Mouse (Mus musculus) stomach, embryonic 15.5 days (tissue): ENCODE data around the gene Pou2f2. TPM values are rescaled to one million over a fixed set of nuclear protein-coding genes. Genes with fewer than 3 reads are reported as not detected.
A peak's percentile ranks its signal among the peaks of the same experiment; 100 is the strongest.

Source experiments
- ATAC-seq: fragments of 200-750 bp; cut with Nextera tagmentation; 2 replicates; pipeline ENCODE4 v1.8.0; 2017; ENCODE audit warnings: low read depth, moderate number of reproducible peaks, moderate TSS enrichment; ENCODE audit not compliant: insufficient read depth, low FRiP score
- H3K27ac ChIP-seq: fragments of 300-500 bp; sonication (generic); 2 replicates; pipeline ENCODE4 v1.5.1; 2015; ENCODE audit warnings: mild to moderate bottlenecking, inconsistent platforms
- H3K27me3 ChIP-seq: fragments of 300-500 bp; sonication (generic); replicated peaks from 2 replicates; pipeline ENCODE4 v1.6.1; 2015; ENCODE audit warnings: inconsistent platforms
- H3K36me3 ChIP-seq: fragments of 300-500 bp; sonication (generic); 2 replicates; pipeline ENCODE4 v1.6.1; 2015; ENCODE audit warnings: inconsistent platforms
- H3K4me1 ChIP-seq: fragments of 300-500 bp; sonication (generic); 2 replicates; pipeline ENCODE4 v1.6.1; 2015; ENCODE audit warnings: inconsistent platforms
- H3K4me2 ChIP-seq: fragments of 300-500 bp; sonication (generic); 2 replicates; pipeline ENCODE4 v1.6.1; 2015; ENCODE audit warnings: mild to moderate bottlenecking, inconsistent platforms
- H3K4me3 ChIP-seq: fragments of 300-500 bp; sonication (generic); replicated peaks from 2 replicates; pipeline ENCODE4 v1.5.1; 2015; ENCODE audit warnings: inconsistent platforms
- H3K9ac ChIP-seq: fragments of 300-500 bp; sonication (generic); 2 replicates; pipeline ENCODE4 v1.6.1; 2015; ENCODE audit warnings: inconsistent platforms
- H3K9me3 ChIP-seq: fragments of 300-500 bp; sonication (generic); 2 replicates; pipeline ENCODE4 v1.6.1; 2016; ENCODE audit warnings: inconsistent platforms
- WGBS: fragments of 180-500 bp; shearing (Covaris S2); methylation state at CpG from one replicate; pipeline ENCODE4 v1.1.7; 2015; 5-methylcytosine and 5-hydroxymethylcytosine counted together
- polyA plus RNA-seq: library from polyadenylated mRNA; unstranded; fragments of >200 nt; fragmentation: Nextera tagmentation; extraction: Ambion mirVana; gene quantifications from 2 replicates; pipeline ENCODE4 v1.2.1, GENCODE M21; 2015

Pou2f2 gene
- polyA plus RNA-seq, 1 experiment from 2014 or later: 1.4 TPM

DNA sequence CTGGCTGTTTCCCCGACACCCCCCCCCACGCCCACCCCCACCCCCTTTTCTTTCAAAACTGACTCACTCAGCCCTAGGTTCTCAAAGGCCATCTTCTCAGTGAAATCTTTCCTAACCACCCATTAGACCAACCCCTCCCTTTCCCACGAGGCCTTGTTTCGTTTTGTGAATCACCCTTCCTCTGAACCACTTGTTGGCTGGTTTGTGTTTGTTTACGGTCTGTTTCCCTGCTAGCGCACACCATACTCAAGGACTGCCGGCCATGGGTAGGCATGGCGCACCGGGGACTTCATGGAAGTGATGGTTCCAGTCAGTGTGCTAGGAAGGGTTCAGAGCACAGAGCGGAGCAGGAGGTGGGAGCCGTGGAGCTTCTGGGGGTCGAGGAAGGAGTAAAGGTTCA lies 70.2 kb downstream of the Pou2f2 start:
- no peak overlapping the region for H3K4me2 ChIP-seq
- WGBS: 74% methylated on average over 12 of the region's 12 CpGs
- H3K27me3 ChIP-seq: no peaks in the 10 kb centered on the region
- H3K9ac ChIP-seq: no peak overlapping the region
- H3K36me3 ChIP-seq: no peaks in the 10 kb centered on the region
- H3K9me3 ChIP-seq: no peaks in the 10 kb centered on the region
- ATAC-seq: no peak
- no peak overlapping the region for H3K27ac ChIP-seq
- no peaks in the 10 kb centered on the region for H3K4me1 ChIP-seq
- no peak overlapping the region for H3K4me3 ChIP-seq

DNA sequence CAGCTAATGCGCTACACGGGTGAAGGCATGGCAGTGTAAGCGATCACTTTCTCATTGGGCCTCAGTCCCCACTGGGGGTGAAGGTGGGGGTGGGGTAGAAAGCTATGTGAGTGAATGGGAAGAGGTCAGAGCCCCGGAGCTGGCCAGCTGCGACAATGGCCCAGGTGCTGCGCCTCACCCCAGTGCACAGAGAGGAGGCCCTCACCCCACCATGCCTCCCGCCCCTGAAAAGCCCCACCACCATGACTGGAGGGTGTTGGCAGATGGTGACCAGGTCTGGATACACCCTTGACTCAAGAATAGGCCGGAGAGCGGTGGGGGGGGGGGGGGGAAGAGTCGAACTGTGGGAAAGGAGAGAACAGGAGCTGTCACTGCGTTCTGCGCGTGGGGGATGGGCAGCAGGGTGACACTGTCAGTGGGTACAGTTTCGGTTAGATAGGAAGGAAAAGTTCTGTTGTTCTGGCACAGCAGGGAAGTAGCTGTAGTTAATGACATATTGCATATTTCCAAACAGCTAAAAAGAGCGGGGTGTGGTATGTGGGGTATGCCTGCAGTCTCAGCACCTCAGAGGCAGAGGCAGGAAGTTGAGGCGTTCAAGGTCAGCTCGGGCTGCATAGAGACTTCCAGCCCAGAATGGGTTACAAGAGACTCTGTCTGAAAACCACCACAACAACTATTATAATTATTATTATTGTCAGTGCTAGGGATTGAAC lies 72.6 kb downstream of the Pou2f2 start:
- no peak for ATAC-seq
- 45% methylated on average over 16 of the region's 17 CpGs for WGBS
- Histone ChIP-seq H3K4me2 (no peak overlapping the region), H3K9ac (no peak overlapping the region), H3K9me3 (no peaks in the 10 kb centered on the region), H3K4me3 (no peak overlapping the region), H3K4me1 (no peaks in the 10 kb centered on the region), H3K36me3 (no peaks in the 10 kb centered on the region), H3K27me3 (no peaks in the 10 kb centered on the region), H3K27ac (no peak overlapping the region)

DNA sequence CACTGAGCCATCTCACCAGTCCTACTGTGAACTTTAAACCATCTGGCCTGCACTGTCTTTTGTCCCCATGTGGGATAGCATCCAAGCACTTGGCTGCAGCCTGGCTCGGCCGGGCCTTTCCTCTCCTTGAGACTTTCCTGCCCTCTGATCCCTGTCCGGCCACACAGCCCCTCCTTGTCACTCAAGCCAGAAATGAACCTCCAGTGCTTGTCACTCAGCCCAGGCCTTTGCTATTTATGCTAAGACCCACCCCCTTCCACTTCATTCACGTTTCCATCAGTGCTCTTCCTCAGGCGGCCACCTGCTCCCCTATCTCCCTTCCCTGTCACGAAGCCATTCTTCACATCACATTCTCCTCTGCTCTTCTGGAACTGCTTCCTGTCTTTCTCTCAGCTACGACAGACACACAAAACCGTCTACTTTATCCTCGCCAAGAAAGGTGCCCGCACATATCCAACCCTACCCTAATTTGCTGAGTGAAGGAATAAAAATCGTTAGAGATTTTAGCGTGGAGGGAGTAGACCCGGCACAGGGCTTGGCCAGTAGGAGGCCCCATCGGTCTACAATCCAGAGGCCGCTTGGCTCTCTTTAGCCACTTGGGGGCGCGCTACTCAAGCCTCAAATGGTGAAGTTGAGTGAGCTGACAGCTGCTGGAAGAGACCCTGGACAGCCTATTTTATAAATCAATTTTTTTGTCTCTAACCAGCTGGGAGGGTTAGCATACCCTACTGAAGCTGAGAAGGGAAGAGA lies 73.9 kb downstream of the Pou2f2 start:
- H3K9me3 ChIP-seq: no peaks in the 10 kb centered on the region
- no peaks in the 10 kb centered on the region for H3K27me3 ChIP-seq
- H3K36me3 ChIP-seq: no peaks in the 10 kb centered on the region
- H3K4me1 ChIP-seq: no peaks in the 10 kb centered on the region
- no peak overlapping the region for H3K27ac ChIP-seq
- H3K4me2 ChIP-seq: no peak overlapping the region
- ATAC-seq: no peak
- no peak overlapping the region for H3K9ac ChIP-seq
- H3K4me3 ChIP-seq: no peak overlapping the region
- 23% methylated on average over 17 of the region's 17 CpGs for WGBS

DNA sequence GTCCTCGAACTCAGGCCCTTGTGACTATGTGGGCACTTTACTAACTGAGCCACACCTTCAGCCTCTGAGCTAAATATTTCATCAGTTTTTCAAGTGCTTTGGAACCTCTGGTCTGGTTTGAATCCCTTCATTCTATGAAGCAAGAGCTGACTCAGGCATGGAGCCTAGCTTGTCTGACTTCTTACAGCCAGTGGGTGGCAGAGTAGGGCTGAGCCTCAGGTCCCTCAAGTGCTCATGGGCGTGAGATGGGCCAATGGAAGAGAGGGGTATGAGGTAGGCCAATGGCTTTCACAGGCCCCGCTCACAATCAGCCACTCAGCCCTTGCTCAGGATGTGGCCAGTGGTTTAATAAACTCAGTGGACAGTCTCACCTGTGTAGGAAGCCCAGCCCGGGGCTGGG lies 79.9 kb downstream of the Pou2f2 start:
- Histone ChIP-seq H3K4me1 (no peaks in the 10 kb centered on the region), H3K36me3 (no peaks in the 10 kb centered on the region)

DNA sequence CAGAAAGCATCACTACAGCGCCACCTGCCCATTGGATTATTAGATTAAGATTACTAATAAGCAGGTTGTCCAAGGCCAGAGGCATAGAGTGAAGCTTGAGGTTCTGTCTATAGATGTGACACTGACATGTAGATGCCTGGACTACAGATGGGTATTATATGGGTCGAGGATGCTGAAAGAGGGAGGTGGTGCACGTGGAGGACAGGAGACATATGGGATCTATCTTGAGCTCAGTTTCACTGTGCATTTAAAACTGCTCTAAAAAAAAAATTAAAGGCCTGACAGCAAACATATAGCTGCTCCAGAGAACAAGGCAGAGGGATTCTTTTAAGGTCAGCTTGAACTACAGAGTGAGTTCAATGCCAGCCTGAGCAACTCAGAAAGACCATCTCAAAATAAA lies 81.4 kb downstream of the Pou2f2 start:
- 68% methylated on average over 3 of the region's 3 CpGs for WGBS
- Histone ChIP-seq H3K36me3 (no peaks in the 10 kb centered on the region), H3K9ac (no peak overlapping the region), H3K9me3 (no peaks in the 10 kb centered on the region), H3K4me3 (no peak overlapping the region), H3K4me2 (no peak overlapping the region), H3K4me1 (no peaks in the 10 kb centered on the region; the same call in 1 of the 2 replicates), H3K27ac (no peak overlapping the region), H3K27me3 (no peaks in the 10 kb centered on the region)
- no peak for ATAC-seq

More for the DNA sequence above, 79.9 kb downstream of the Pou2f2 start:
- no peak overlapping the region for H3K4me2 ChIP-seq
- H3K4me3 ChIP-seq: no peak overlapping the region
- H3K27ac ChIP-seq: no peak overlapping the region
- 51% methylated on average over 4 of the region's 4 CpGs for WGBS
- ATAC-seq: peak; percentile 40; the same call in 1 of the 2 replicates
- no peaks in the 10 kb centered on the region for H3K27me3 ChIP-seq
- H3K9me3 ChIP-seq: no peaks in the 10 kb centered on the region
- H3K9ac ChIP-seq: no peak overlapping the region

DNA sequence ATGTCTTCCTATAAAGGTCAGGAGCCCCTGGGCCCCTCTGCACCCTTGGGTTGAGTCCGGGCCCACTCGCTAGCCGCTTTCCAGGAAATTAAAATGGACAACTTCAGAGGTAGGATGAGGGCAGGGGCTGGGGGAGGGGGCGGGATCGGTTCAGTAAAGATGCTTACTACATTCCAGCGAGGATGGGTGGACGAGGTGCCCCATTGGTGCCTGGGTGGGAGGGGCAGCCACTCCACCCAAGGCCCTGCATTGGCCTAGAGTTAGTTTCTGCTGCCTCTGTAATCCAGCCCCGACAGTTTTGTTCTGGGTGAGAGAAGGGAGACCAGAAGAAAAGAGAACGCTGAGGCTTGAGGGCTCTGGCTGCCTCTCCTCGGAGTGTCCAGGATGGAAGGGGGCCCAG lies 89.7 kb downstream of the Pou2f2 start:
- no peak for ATAC-seq
- H3K9ac ChIP-seq: no peak overlapping the region
- H3K27me3 ChIP-seq: no peaks in the 10 kb centered on the region
- H3K9me3 ChIP-seq: no peaks in the 10 kb centered on the region
- H3K4me2 ChIP-seq: no peak overlapping the region
- WGBS: 29% methylated on average over 10 of the region's 10 CpGs
- H3K4me3 ChIP-seq: no peak overlapping the region
- H3K36me3 ChIP-seq: no peaks in the 10 kb centered on the region; the same call in 1 of the 2 replicates
- H3K27ac ChIP-seq: no peak overlapping the region
- H3K4me1 ChIP-seq: peaks cover 11% of the 10 kb centered on the region

DNA sequence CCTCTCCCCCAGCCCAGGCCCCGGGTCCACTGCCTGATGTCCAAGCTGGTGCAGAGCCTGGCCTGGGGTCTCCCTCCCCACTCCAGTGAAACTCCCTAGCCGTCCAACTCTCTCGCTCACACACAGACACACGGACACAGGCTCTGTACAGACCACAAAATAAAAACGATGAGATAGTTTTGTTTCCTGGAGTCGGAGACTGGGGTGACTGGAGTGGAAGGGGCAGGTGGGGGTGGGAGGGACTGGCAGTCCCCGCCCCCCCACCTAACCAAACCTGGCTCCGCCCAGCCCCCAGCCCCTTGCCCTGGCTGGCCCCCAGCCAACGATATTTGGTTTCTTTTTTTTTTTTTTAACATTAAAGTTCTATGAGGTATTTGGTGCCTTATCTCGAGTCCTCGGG lies 90.6 kb downstream of the Pou2f2 start:
- Histone ChIP-seq H3K9ac (no peak overlapping the region), H3K4me1 (peaks cover 11% of the 10 kb centered on the region), H3K27ac (no peak overlapping the region), H3K27me3 (no peaks in the 10 kb centered on the region), H3K36me3 (peaks cover 3% of the 10 kb centered on the region), H3K4me2 (peak overlapping the region; percentile 19; the same call in 1 of the 2 replicates), H3K4me3 (no peak overlapping the region), H3K9me3 (no peaks in the 10 kb centered on the region)
- ATAC-seq: no peak
- 18% methylated on average over 11 of the region's 11 CpGs for WGBS

DNA sequence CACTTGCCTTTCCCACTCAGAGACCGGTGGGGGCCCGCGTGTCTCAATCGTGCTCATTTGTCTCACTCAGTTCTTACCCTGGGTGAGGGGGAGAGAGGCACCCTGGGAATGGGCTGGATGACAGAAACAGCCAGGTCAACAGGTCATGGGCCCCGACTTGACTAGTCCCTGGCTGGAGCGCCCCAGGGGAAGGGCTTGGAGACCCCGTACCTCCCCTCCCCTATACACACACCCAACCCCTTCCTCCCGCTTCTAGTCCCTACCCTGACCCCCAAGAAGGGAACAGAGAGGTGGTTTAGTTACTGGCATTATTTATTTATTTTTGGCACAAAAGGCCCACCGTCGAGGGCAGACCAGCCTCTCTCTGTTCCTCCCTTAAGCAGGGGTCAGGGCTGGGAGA lies 91.0 kb downstream of the Pou2f2 start:
- peaks cover 11% of the 10 kb centered on the region for H3K4me1 ChIP-seq
- no peak overlapping the region for H3K4me2 ChIP-seq
- peaks cover 7% of the 10 kb centered on the region for H3K36me3 ChIP-seq
- H3K27me3 ChIP-seq: no peaks in the 10 kb centered on the region
- H3K9me3 ChIP-seq: no peaks in the 10 kb centered on the region
- no peak overlapping the region for H3K4me3 ChIP-seq
- no peak overlapping the region for H3K27ac ChIP-seq
- H3K9ac ChIP-seq: no peak overlapping the region
- no peak; the same call in 1 of the 2 replicates for ATAC-seq
- WGBS: 15% methylated on average over 10 of the region's 10 CpGs

DNA sequence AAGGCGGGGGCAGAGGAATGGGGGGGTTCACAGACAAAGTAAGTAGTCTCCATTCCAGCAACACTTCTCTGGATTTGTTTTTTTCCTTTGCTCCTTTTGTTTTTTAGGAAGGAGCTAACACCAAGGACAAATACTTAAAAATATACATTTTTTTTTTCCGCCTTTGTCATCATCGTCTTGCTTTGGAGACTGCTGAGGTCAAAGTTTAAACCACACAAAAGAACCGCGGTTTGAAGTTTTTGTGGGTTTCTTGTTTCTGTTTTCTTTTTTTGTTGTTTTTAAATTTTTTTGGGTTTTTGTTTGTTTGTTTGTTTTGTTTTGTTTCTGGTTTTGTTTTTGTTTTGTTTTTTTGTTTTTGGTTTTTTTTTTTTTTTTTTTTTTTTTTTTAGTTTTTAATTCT lies 91.6 kb downstream of the Pou2f2 start:
- no peak overlapping the region for H3K4me3 ChIP-seq
- no peaks in the 10 kb centered on the region for H3K27me3 ChIP-seq
- no peak overlapping the region for H3K27ac ChIP-seq
- H3K4me2 ChIP-seq: no peak overlapping the region
- H3K9me3 ChIP-seq: no peaks in the 10 kb centered on the region
- H3K9ac ChIP-seq: no peak overlapping the region
- peaks cover 12% of the 10 kb centered on the region for H3K36me3 ChIP-seq
- ATAC-seq: no peak
- H3K4me1 ChIP-seq: peaks cover 11% of the 10 kb centered on the region
- 57% methylated on average over 5 of the region's 5 CpGs for WGBS

DNA sequence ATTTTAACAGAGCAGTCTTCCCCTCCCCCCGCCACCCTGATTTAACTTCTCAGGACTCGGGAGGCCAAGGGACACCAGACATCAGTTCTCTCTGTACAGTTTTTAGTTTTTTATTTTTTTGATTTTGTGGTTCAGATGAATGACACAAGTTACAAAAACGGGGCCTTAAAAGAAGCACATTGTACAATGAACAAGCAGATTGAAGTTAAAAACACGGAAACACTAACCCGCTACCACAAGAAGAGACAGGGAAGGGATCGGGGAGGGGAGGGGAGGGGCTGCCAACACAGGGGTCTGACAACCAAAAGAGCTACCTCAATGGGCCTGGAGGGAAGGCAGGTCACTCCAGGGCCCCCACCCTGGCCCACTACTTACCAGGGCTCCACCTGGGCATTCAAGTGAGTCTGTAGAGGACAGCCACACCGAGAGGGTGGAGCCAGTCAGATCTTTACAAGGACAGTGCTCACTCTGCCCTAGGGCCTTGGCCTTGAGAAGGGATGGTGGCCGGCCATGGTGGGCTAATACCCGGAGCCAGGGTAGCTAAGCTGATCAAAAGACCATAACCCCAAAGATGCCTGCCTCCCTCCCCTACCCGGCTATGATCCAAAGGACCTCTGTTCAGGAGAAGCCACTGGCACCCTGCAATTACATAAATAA lies 92.1 kb downstream of the Pou2f2 start:
- no peak for ATAC-seq
- H3K9ac ChIP-seq: no peak overlapping the region
- no peaks in the 10 kb centered on the region for H3K27me3 ChIP-seq
- H3K9me3 ChIP-seq: no peaks in the 10 kb centered on the region
- no peak overlapping the region for H3K27ac ChIP-seq
- no peak overlapping the region for H3K4me2 ChIP-seq
- 63% methylated on average over 10 of the region's 10 CpGs for WGBS
- peaks cover 11% of the 10 kb centered on the region for H3K4me1 ChIP-seq
- H3K4me3 ChIP-seq: no peak overlapping the region
- peaks cover 17% of the 10 kb centered on the region for H3K36me3 ChIP-seq

DNA sequence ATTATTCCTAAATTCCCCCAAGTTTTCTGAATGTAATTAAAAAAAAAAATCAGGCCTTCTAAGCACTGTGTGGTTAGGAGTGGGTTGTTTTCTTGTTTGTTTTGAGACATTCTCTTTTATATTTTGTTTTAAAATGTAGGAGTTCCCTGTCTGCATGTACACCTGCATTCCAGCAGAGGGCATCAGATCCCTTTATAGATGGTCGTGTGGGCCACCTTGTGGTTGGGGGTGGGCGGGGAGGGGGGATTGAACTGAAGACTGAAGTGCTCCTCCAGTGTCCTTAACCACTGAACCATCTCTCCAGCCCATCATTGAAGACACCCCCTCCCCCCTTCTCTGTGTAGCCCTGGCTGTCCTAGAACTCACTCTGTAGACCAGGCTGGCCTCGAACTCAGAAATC lies 92.9 kb downstream of the Pou2f2 start:
- H3K9ac ChIP-seq: no peak overlapping the region
- H3K4me2 ChIP-seq: no peak overlapping the region
- peaks cover 11% of the 10 kb centered on the region for H3K4me1 ChIP-seq
- no peaks in the 10 kb centered on the region for H3K27me3 ChIP-seq
- no peak overlapping the region for H3K27ac ChIP-seq
- H3K9me3 ChIP-seq: no peaks in the 10 kb centered on the region
- ATAC-seq: no peak
- WGBS: 56% methylated on average over 3 of the region's 3 CpGs
- peaks cover 24% of the 10 kb centered on the region for H3K36me3 ChIP-seq
- H3K4me3 ChIP-seq: no peak overlapping the region

DNA sequence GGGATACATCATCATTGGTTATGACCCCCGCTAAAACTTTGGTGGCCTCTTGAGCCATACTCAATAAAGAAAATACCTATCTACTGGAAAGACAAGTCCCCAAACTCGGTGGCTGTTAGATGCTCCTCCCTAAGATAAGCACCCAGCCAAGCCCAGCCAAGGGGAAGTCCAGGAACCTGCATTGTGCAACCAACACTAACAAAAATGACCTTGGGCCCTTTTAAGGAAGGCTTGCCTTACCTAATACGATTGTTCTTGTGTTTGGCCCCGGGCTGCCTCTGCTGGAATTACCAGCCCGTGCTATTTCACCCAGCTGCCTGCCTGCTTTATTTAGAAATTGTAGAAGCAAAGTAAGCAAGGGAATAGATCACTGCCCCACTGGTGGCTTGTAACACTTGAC lies 94.9 kb downstream of the Pou2f2 start:
- H3K27me3 ChIP-seq: no peaks in the 10 kb centered on the region
- H3K4me1 ChIP-seq: peaks cover 8% of the 10 kb centered on the region
- WGBS: 59% methylated on average over 5 of the region's 5 CpGs
- no peak for ATAC-seq
- H3K9me3 ChIP-seq: no peaks in the 10 kb centered on the region
- no peak overlapping the region for H3K4me3 ChIP-seq
- H3K9ac ChIP-seq: no peak overlapping the region
- H3K4me2 ChIP-seq: no peak overlapping the region
- peaks cover 43% of the 10 kb centered on the region for H3K36me3 ChIP-seq
- no peak overlapping the region for H3K27ac ChIP-seq
